Mouse (Mus musculus) cerebellum, adult 2 months (tissue): ENCODE data around the gene Lrrc55. TPM values are rescaled to one million over a fixed set of nuclear protein-coding genes. Genes with fewer than 3 reads are reported as not detected.

Experiments used
- DNase-seq, 2 experiments: peaks; one replicate each; pipeline ENCODE4 v3.0.0; 2021
- H3K27ac ChIP-seq: fragments of 200-500 bp; 2 replicates; pipeline ENCODE4 v1.5.1; 2012; ENCODE audit warnings: low read length, control low read depth, inconsistent platforms; ENCODE audit not compliant: insufficient read depth
- H3K27me3 ChIP-seq: fragments of 200-500 bp; 2 replicates; pipeline ENCODE4 v1.6.1; 2012; ENCODE audit warnings: inconsistent platforms, mild to moderate bottlenecking, low read length, moderate library complexity; ENCODE audit not compliant: control insufficient read depth, insufficient read depth
- H3K4me1 ChIP-seq: fragments of 200-500 bp; 2 replicates; pipeline ENCODE4 v1.6.1; 2011; ENCODE audit warnings: low read length; ENCODE audit not compliant: control insufficient read depth, insufficient read depth
- H3K4me3 ChIP-seq: fragments of 200-500 bp; replicated peaks from 2 replicates; pipeline ENCODE3; 2011; ENCODE audit warnings: mild to moderate bottlenecking, low read depth, low read length, control low read depth; ENCODE audit not compliant: insufficient read depth
- CTCF ChIP-seq: fragments of 200-500 bp; IDR thresholded peaks from 2 replicates; pipeline ENCODE4 v1.5.1; 2011; ENCODE audit warnings: low read depth, mild to moderate bottlenecking, control low read depth, low read length, moderate library complexity, borderline replicate concordance; ENCODE audit not compliant: insufficient read depth
- POLR2A ChIP-seq: fragments of 200-500 bp; IDR thresholded peaks from 2 replicates; pipeline ENCODE4 v1.6.1; 2011; ENCODE audit warnings: low read length, control low read depth, borderline replicate concordance; ENCODE audit not compliant: insufficient read depth
- WGBS: fragments of 180-500 bp; shearing (Covaris S2); methylation state at CpG from one replicate; pipeline ENCODE4 v1.1.7; 2018; 5-methylcytosine and 5-hydroxymethylcytosine counted together
- polyA plus RNA-seq: library from polyadenylated mRNA; depleted of rRNA; stranded (reverse); fragments of >200 nt; gene quantifications from 2 replicates; pipeline ENCODE4 v1.2.3, GENCODE M21; 2012; rRNA removed

Lrrc55 gene
- polyA plus RNA-seq, 1 experiment = 8.3 TPM

- 55% methylated on average over 1 of the region's 1 CpGs for WGBS
- peak; percentile 92 for TF ChIP-seq CTCF
- TF ChIP-seq POLR2A = no peak
- DNase-seq = peak; percentile 45 to 58
- no peak overlapping the region for H3K4me3 ChIP-seq
- H3K27me3 ChIP-seq = no peaks in the 10 kb centered on the region; the same call in 1 of the 2 replicates
- H3K4me1 ChIP-seq = no peaks in the 10 kb centered on the region
- no peak overlapping the region for H3K27ac ChIP-seq
Observed at GRCm38 (mm10) chr2:85123869-85124535, 73.0 kb downstream of the Lrrc55 start.

- peak; percentile 19 to 37 for DNase-seq
- TF ChIP-seq CTCF = peak; percentile 61; the same call in 1 of the 2 replicates
- TF ChIP-seq POLR2A = no peak
- H3K4me3 ChIP-seq = no peak overlapping the region
- 28% methylated on average over 5 of the region's 5 CpGs for WGBS
- H3K27me3 ChIP-seq = no peaks in the 10 kb centered on the region; the same call in 1 of the 2 replicates
- no peak overlapping the region for H3K27ac ChIP-seq
- H3K4me1 ChIP-seq = no peaks in the 10 kb centered on the region
Observed at GRCm38 (mm10) chr2:85123187-85123868, 73.7 kb downstream of the Lrrc55 start.

Other genes with a start within 250 kb of the Lrrc55 start
- gene Prg2, start 216.7 kb downstream of the Lrrc55 start, polyA plus RNA-seq = 0.14 and 0.23 TPM in 2 replicates
- not detected in 2 replicates for gene Prg3, start 209.0 kb downstream of the Lrrc55 start, polyA plus RNA-seq
- gene Ssrp1, start 160.0 kb downstream of the Lrrc55 start, polyA plus RNA-seq = 117 TPM in 2 replicates
- gene P2rx3, start 159.7 kb downstream of the Lrrc55 start, polyA plus RNA-seq = 1.6 TPM in 2 replicates
- gene Tnks1bp1, start 149.2 kb downstream of the Lrrc55 start, polyA plus RNA-seq = 38.4 and 39.6 TPM in 2 replicates
- gene Aplnr, start 61.0 kb downstream of the Lrrc55 start, polyA plus RNA-seq = 1.2 and 1.3 TPM in 2 replicates
- not detected in 2 replicates for gene Olfr987, start 142.1 kb upstream of the Lrrc55 start, polyA plus RNA-seq
- gene Olfr988, start 166.0 kb upstream of the Lrrc55 start, polyA plus RNA-seq = not detected in 2 replicates
- not detected in 2 replicates for gene Olfr992, start 212.3 kb upstream of the Lrrc55 start, polyA plus RNA-seq
- not detected in 2 replicates for gene Olfr993, start 217.7 kb upstream of the Lrrc55 start, polyA plus RNA-seq
- not detected in 2 replicates for gene Olfr994, start 239.3 kb upstream of the Lrrc55 start, polyA plus RNA-seq
- not detected in 2 replicates for gene Olfr995, start 246.4 kb upstream of the Lrrc55 start, polyA plus RNA-seq